Mouse (Mus musculus): Measurements from ENCODE around the gene Cst3.

- no peak for TF ChIP-seq POLR2A (IDR thresholded peaks at IDR 0.05; ENCODE audit: borderline replicate concordance, control insufficient read depth, low read depth, low read length)
- no peak for TF ChIP-seq CTCF (IDR thresholded peaks at IDR 0.05; ENCODE audit: control insufficient read depth, insufficient read depth, low read length)
Observed at GRCm38 (mm10) chr2:148870526-148870925, 5.0 kb downstream of the Cst3 start.

Data from bone marrow, adult 2 months (tissue).